Mouse (Mus musculus) ES-Bruce4 (cell line): Measurements from ENCODE around the gene Sez6l2. TPM values are rescaled to one million over a fixed set of nuclear protein-coding genes. Genes with fewer than 3 reads are reported as not detected.

Source experiments
- H3K27ac ChIP-seq: 2 replicates; pipeline ENCODE4 v1.5.1; 2012; ENCODE audit warnings: low read length, inconsistent platforms; ENCODE audit not compliant: insufficient read depth
- H3K27me3 ChIP-seq: 2 replicates; pipeline ENCODE4 v1.6.1; 2012; ENCODE audit warnings: mild to moderate bottlenecking, low read length, inconsistent platforms; ENCODE audit not compliant: control insufficient read depth, poor library complexity, insufficient read depth, severe bottlenecking
- H3K36me3 ChIP-seq: 2 replicates; pipeline ENCODE4 v1.6.1; 2012; ENCODE audit warnings: inconsistent platforms, mild to moderate bottlenecking, low read length, moderate library complexity; ENCODE audit not compliant: control insufficient read depth, poor library complexity, insufficient read depth, severe bottlenecking
- H3K4me1 ChIP-seq: one replicate; pipeline ENCODE4 v1.8.1; 2011; ENCODE audit warnings: low read length; ENCODE audit not compliant: control insufficient read depth, insufficient read depth
- H3K4me3 ChIP-seq: 2 replicates; pipeline ENCODE4 v1.5.1; 2011; ENCODE audit warnings: low read depth, mild to moderate bottlenecking, low read length
- H3K9ac ChIP-seq: 2 replicates; pipeline ENCODE4 v1.6.1; 2012; ENCODE audit warnings: low read depth, mild to moderate bottlenecking, inconsistent platforms; ENCODE audit not compliant: poor library complexity, severe bottlenecking
- H3K9me3 ChIP-seq: replicated peaks from 2 replicates; pipeline ENCODE4 v1.6.1; 2012; ENCODE audit warnings: mild to moderate bottlenecking, low read length, inconsistent platforms; ENCODE audit not compliant: control insufficient read depth, poor library complexity, insufficient read depth, severe bottlenecking
- CTCF ChIP-seq: IDR thresholded peaks from one replicate; pipeline ENCODE4 v1.8.1; 2011; ENCODE audit warnings: low read depth, low read length
- EP300 ChIP-seq: IDR thresholded peaks from 2 replicates; pipeline ENCODE4 v1.6.1; 2011; ENCODE audit warnings: low read depth, low read length; ENCODE audit not compliant: insufficient read depth
- POLR2A ChIP-seq: IDR thresholded peaks from one replicate; pipeline ENCODE4 v1.8.1; 2011; ENCODE audit warnings: low read length; ENCODE audit not compliant: insufficient read depth
- polyA plus RNA-seq: library from polyadenylated mRNA; stranded (reverse); fragments of >200 nt; gene quantifications from 2 replicates; pipeline ENCODE4 v1.2.4, GENCODE M21; 2011; ENCODE audit warnings: low read depth; ENCODE audit not compliant: missing spikeins, insufficient read depth, insufficient read length

Gene Sez6l2
- polyA plus RNA-seq, 1 experiment: 1.9 TPM

- TF ChIP-seq POLR2A: no peak
- no peak for TF ChIP-seq CTCF
- no peak for TF ChIP-seq EP300
- no peak overlapping the region for H3K9ac ChIP-seq
- H3K27ac ChIP-seq: peak overlapping the region; percentile 12; the same call in 1 of the 2 replicates
- H3K9me3 ChIP-seq: no peaks in the 10 kb centered on the region
- no peaks in the 10 kb centered on the region for H3K27me3 ChIP-seq
- peaks cover 11% of the 10 kb centered on the region for H3K36me3 ChIP-seq
- H3K4me1 ChIP-seq: peaks cover 4% of the 10 kb centered on the region
- no peak overlapping the region for H3K4me3 ChIP-seq
Observed at GRCm38 (mm10) chr7:126941171-126941570, 9.2 kb upstream of the Sez6l2 start.

GRCm38 (mm10) chr7:126941801-126942200 is 8.6 kb upstream of the Sez6l2 start:
- no peak for TF ChIP-seq CTCF
- Histone ChIP-seq H3K4me1 (peaks cover 4% of the 10 kb centered on the region), H3K9me3 (no peaks in the 10 kb centered on the region), H3K36me3 (peaks cover 7% of the 10 kb centered on the region), H3K9ac (no peak overlapping the region), H3K27me3 (no peaks in the 10 kb centered on the region), H3K27ac (no peak overlapping the region), H3K4me3 (no peak overlapping the region)

GRCm38 (mm10) chr7:126946530-126946929 is 3.8 kb upstream of the Sez6l2 start:
- H3K27me3 ChIP-seq: no peaks in the 10 kb centered on the region
- no peaks in the 10 kb centered on the region for H3K36me3 ChIP-seq
- H3K27ac ChIP-seq: no peak overlapping the region
- H3K4me3 ChIP-seq: no peak overlapping the region
- H3K9ac ChIP-seq: no peak overlapping the region
- H3K9me3 ChIP-seq: no peaks in the 10 kb centered on the region
- H3K4me1 ChIP-seq: peaks cover 2% of the 10 kb centered on the region
- peak; percentile 80 for TF ChIP-seq CTCF
- no peak for TF ChIP-seq EP300

GRCm38 (mm10) chr7:126948626-126949025 is 1.7 kb upstream of the Sez6l2 start:
- no peak overlapping the region for H3K27ac ChIP-seq
- H3K27me3 ChIP-seq: no peaks in the 10 kb centered on the region

DNA sequence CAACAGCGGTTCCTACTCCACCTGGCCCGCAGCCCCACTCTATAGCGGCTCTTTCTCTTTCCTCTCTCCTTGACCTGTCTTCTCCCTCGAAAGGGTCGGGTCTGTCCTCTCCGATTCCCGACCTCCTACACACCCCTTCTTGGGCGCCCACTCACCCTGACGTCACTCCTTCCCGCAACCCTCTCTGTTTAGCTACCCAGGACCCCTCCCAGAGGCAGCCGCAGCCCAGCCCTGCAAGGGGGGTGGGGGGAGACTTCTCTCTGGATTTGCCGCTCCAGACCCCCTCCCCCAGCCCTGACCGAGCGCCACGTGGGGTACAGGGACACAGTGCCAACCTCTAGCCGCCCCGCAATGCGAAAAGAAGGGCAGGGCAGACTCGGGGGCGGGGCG is 965 bp upstream of the Sez6l2 start, which contains the start of gene Asphd1:
Gene Asphd1, minus strand, starts transcription at position 180 of the 390 bp plus-strand sequence.
- H3K27me3 ChIP-seq: no peaks in the 10 kb centered on the region
- TF ChIP-seq EP300: no peak
- TF ChIP-seq POLR2A: no peak
- H3K4me3 ChIP-seq: peak within 1 kb of the TSS; percentile 48
- H3K9me3 ChIP-seq: no peaks in the 10 kb centered on the region
- H3K4me1 ChIP-seq: no peaks in the 10 kb centered on the region
- H3K27ac ChIP-seq: no peak within 1 kb of the TSS
- peak within 1 kb of the TSS; percentile 13 for H3K9ac ChIP-seq
- H3K36me3 ChIP-seq: no peaks in the 10 kb centered on the region

More at GRCm38 (mm10) chr7:126948626-126949025, 1.7 kb upstream of the Sez6l2 start:
- TF ChIP-seq EP300 (no peak), CTCF (no peak), POLR2A (no peak)
- Histone ChIP-seq H3K4me1 (no peaks in the 10 kb centered on the region), H3K9me3 (no peaks in the 10 kb centered on the region), H3K36me3 (no peaks in the 10 kb centered on the region), H3K9ac (no peak overlapping the region), H3K4me3 (no peak overlapping the region)

DNA sequence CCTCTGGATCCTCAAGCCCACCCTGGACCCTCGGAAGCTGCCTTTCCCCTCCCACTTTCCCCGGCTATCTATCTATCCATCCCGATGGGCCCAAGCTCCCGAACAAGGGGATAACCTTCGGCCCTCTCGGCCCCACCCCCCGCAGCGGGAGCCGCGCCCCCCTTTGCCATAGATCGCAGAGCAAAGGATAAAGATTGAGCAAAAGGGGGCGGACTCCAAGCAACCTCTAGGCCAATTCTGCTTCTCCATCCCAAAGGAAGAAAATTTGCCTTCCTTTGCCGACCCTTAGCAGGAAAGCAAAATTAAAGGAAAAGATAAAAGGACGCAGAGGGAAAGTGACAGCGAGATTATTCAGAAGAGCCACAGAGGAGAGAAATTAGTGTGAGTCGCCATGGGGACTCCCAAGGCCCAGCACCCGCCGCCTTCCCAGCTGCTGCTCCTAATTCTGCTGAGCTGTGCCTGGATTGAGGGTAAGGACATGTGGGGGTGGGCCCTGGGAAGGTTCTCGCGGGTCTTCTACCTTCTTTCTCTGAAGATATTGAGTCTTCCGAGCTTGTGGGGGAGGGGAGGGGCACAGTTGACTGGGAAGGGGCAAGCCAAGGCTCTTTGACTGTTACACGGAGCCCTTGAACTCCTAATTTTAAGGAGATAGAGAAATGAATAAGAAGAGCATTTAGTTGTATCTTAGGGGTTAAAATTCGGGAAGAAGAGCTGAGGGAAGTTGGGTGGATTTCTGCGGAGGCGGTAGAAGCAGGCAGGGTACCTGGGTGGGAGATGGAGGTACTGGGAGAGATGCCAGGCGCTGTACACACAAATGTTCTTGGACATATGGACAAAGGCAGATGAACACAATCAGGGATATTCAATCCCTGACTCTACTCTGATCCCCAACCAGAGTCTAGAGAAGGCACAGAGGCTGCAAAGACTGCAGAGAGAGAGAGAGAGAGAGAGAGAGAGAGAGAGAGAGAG is 568 bp downstream of the Sez6l2 start:
- Histone ChIP-seq H3K27me3 (no peaks in the 10 kb centered on the region), H3K9ac (no peak overlapping the region), H3K4me3 (peak overlapping the region; percentile 22), H3K9me3 (no peaks in the 10 kb centered on the region), H3K27ac (no peak overlapping the region), H3K36me3 (no peaks in the 10 kb centered on the region), H3K4me1 (no peaks in the 10 kb centered on the region)
- TF ChIP-seq EP300: no peak
- TF ChIP-seq POLR2A: no peak
- TF ChIP-seq CTCF: no peak
